Mouse (Mus musculus): Measurements from ENCODE around the gene Gm9958. TPM values are rescaled to one million over a fixed set of nuclear protein-coding genes. Genes with fewer than 3 reads are reported as not detected.

The Gm9958 gene
- polyA plus RNA-seq, 1 experiment from 2014 or later = 3.8 TPM

Other genes with a start within 250 kb of the Gm9958 start
- 33.0 and 35.9 TPM in 2 replicates for gene Cox18, start 143.2 kb upstream of the Gm9958 start, polyA plus RNA-seq (2014; fragmentation: Nextera tagmentation; extraction: Ambion mirVana)
- 25.2 and 32.2 TPM in 2 replicates for gene Ankrd17, start 627 bp upstream of the Gm9958 start, polyA plus RNA-seq (2014; fragmentation: Nextera tagmentation; extraction: Ambion mirVana)
- 772 and 788 TPM in 2 replicates for gene Alb, start 93.7 kb downstream of the Gm9958 start, polyA plus RNA-seq (2014; fragmentation: Nextera tagmentation; extraction: Ambion mirVana)
- 6,352 and 6,971 TPM in 2 replicates for gene Afp, start 123.5 kb downstream of the Gm9958 start, polyA plus RNA-seq (2014; fragmentation: Nextera tagmentation; extraction: Ambion mirVana)
- 8.8 and 11.4 TPM in 2 replicates for gene Afm, start 151.7 kb downstream of the Gm9958 start, polyA plus RNA-seq (2014; fragmentation: Nextera tagmentation; extraction: Ambion mirVana)
- gene 5830473C10Rik, start 193.9 kb downstream of the Gm9958 start, polyA plus RNA-seq (2014; fragmentation: Nextera tagmentation; extraction: Ambion mirVana) = 0.19 and 0.35 TPM in 2 replicates